In genomic region chr2:91413811-91414210, GRCm38 (mm10) we compare ENCODE assay signal across 12 mouse cellular contexts.
"Had no signal": no experiment of that assay in that cellular context is flagged by ENCODE, and none has a peak within 500 bp of the region (broad histone marks: within the 10 kb centered on the region; RNA-seq: fewer than 3 reads in every experiment).

No protein-coding gene starts in this region.

- H3K9ac ChIP-seq: limb, embryonic 12.5 days; liver, embryonic 13.5 days; liver, postnatal 0 days; lung, embryonic 15.5 days; midbrain, embryonic 13.5 days had no signal

- H3K4me2 ChIP-seq: limb, embryonic 12.5 days; liver, embryonic 13.5 days; lung, embryonic 15.5 days; midbrain, embryonic 13.5 days had no signal

- H3K9me3 ChIP-seq: limb, embryonic 12.5 days; liver, embryonic 13.5 days; lung, embryonic 15.5 days; midbrain, embryonic 13.5 days had no signal

- H3K4me1 ChIP-seq: limb, embryonic 12.5 days; lung, embryonic 15.5 days had no signal

- DNase-seq: kidney, postnatal 4 days; liver; liver, embryonic 13.5 days; liver, postnatal 0 days; right cerebral cortex, postnatal 14 days; thymus, postnatal 14 days had no signal

- ATAC-seq: liver, postnatal 0 days; midbrain, embryonic 13.5 days had no signal

- H3K36me3 ChIP-seq: limb, embryonic 12.5 days; liver, embryonic 13.5 days; lung, embryonic 15.5 days; midbrain, embryonic 13.5 days had no signal

- H3K27ac ChIP-seq: kidney, postnatal 0 days; layer of hippocampus, adult 2 months; limb, embryonic 12.5 days; liver, embryonic 13.5 days; lung, embryonic 15.5 days; midbrain, embryonic 13.5 days; stomach, postnatal 0 days had no signal

- H3K4me3 ChIP-seq: layer of hippocampus, adult 2 months; limb, embryonic 12.5 days; liver, embryonic 13.5 days; lung, embryonic 15.5 days; midbrain, embryonic 13.5 days had no signal

- H3K27me3 ChIP-seq: limb, embryonic 12.5 days; liver, embryonic 13.5 days; lung, embryonic 15.5 days; midbrain, embryonic 13.5 days had no signal
